Mouse (Mus musculus) A20 (cell line): ENCODE data around the gene Magoh.

Source experiments
- DNase-seq: peaks from one replicate; pipeline ENCODE4 v3.0.0-alpha.2; 2011; ENCODE audit warnings: low read depth, low spot score

Gene Magoh

GRCm38 (mm10) chr4:107889731-107890432, 10.3 kb downstream of the Magoh start, which contains the start of gene 0610037L13Rik:
Gene 0610037L13Rik, plus strand, starts transcription at chr4:107889813.
- peak; percentile 99 for DNase-seq

GRCm38 (mm10) chr4:107892663-107893062, 13.1 kb downstream of the Magoh start:
- peak; percentile 47 for DNase-seq

DNA sequence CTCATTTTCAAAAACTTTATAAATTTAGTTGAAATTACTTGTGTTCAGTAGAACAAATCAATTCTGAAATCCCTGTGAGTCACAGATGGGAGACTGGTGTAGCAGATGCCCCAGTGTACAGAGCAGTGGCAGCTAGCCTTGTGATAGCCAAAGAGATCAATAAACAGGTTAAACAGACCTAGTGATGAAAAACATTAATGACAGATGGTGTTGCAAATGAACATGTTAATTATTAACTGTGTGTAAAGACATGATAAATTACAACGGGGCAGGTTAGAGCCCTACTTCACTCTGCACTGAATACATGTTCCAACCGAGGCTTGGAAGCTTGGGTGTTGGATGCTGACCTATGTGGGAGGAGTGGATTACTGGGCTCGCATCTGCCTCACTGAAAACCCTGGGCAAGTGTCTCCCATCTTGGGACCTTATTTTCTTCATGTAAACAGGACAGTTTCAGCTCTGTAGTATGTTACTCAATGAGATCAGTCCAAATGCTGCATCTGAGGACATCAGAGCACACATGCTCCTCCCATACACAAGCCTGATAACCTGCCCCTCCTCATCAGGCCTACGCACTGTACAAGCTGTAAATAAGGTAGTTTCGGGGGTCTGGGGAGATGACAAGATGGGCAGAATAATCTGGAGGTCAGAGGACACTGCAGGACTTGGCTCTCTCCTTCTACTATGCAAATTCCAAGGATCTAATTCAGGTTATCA, 19.8 kb downstream of the Magoh start:
- no peak for DNase-seq

DNA sequence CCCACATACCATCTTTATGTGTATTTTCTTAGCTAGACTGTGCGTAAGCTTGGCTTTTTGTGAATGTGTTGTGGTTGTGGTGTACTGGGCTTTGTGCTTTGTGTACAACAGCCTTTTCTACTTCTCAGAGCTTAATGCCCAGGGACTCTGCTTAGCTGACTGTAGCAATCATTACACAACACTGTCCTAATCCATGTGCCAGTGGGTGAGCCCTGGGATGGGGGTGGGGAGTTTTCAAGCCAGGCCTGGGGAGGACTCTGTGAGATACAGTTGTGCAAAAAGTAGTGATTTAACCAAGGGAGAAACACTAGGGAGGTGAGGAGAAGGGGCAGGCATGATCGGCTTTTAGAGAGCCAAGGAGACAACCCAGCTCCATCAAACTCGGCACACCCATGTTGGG, 20.7 kb downstream of the Magoh start:
- no peak for DNase-seq

DNA sequence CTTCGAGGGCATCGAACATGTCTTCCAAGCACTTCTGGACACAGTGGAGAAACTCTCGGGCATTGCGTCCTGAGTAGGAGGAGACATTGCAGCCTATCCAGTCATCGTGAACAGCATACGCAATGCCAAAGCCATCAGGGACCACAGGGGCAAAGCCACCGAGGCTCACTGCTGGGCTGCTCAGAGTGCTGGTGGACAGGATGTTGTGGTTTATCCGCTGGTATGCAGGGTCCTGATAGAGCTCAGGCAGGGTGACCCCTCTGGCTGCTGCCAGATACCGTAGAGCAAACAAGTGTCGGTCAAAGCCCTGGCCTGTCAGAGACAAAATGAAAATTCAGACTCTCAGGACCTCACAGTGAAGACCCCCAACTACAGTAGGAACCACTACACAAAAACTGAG, 24.7 kb downstream of the Magoh start:
- DNase-seq, result no peak

DNA sequence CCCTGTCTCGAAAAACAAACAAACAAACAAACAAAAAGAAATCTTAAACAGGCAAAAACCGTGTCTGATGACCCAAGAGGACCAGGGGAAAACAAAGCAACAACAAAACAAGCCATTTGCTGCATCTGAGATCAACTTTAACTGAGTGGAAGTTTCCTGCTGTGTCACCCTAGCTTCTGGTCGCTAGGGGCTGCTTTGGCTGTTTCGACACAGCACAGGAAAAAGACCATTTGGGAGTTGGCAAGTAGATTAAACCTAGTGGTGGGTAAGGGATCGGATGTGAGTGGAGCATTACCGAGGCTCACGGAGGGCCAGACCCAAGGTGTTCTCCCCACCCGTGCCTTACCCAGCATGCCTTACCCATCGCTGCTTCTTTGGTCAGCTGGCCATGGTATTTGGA, 27.0 kb downstream of the Magoh start:
- DNase-seq, result no peak

DNA sequence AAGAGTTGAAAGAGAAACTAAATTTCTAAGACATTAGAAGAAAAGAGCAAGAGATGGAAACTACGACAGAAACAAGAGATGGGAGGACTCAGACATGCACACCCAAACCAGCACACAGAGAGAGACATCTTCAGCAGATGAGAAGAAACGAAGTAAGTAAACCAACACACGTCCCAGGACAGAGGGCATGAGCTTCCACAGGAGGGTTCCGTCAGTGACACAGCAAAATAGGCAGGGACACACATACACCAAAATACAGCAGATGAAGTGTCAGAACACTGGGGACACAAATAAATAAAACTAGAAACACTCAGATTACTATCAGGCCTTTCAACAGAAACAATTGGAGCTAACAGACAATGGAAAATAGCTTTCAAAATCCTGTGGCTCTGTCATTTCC, 30.5 kb downstream of the Magoh start:
- no peak for DNase-seq

DNA sequence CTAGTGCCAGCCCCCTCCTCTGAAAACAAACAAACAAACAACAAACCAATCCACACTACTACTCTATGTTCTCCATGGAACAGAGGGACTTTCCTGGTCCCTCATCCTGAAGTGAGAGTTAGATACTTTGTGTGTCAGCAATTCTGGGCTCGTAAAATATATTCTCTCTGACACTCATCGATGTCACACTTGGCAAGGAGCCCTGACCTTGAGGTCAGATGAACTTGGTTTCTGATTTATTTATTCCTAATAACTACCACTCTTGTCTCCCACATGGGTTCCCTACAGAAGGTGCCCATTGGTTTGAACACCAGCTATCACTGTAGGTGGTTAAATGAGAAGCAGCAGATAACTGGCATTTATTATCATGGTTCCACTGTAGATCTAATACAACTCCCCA, 40.8 kb downstream of the Magoh start:
- no peak for DNase-seq

DNA sequence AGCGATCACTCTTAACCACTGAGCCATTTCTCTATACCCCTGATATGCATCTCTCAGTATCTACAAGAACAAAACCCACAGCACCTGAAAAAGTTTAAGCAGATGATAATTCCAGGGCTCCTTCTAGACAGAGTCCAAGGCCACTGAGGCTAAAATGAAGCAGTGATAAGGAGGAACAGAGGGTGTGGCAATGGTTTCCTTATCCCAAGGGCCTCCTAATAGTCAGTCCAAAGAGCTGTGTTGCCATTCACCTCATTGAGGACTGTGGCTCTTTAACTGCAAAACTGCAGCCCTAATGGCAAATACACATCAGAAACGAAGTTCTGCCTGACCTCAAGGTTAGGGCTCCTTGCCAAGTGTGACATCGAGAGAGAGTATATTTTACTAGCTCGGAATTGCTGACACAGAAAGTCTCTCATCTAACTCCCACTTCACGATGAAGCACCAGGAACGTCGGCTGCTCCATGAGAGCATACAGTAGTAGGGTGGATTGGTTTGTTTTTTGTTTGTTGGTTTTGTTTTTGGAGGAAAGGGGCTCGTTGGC, 41.7 kb downstream of the Magoh start:
- no peak for DNase-seq

DNA sequence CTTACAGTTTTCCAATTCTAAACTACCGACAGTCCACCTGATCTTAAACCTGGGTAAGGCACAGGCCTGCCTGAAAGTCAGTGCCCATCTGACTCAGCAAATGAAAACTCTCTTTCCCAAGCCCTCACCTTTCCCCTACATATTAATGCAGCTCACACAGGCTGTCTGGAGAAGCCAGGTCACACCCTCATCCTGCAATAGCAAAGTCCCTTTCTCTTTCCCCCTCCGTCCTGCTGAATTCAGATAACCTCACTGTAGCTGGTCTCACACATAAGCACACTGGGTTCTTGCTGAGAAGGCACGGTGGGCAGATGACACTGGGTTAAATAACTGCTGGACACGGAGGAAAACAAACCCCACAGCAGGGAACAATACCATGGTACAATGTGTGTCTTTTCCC, 42.4 kb downstream of the Magoh start:
- no peak for DNase-seq

DNA sequence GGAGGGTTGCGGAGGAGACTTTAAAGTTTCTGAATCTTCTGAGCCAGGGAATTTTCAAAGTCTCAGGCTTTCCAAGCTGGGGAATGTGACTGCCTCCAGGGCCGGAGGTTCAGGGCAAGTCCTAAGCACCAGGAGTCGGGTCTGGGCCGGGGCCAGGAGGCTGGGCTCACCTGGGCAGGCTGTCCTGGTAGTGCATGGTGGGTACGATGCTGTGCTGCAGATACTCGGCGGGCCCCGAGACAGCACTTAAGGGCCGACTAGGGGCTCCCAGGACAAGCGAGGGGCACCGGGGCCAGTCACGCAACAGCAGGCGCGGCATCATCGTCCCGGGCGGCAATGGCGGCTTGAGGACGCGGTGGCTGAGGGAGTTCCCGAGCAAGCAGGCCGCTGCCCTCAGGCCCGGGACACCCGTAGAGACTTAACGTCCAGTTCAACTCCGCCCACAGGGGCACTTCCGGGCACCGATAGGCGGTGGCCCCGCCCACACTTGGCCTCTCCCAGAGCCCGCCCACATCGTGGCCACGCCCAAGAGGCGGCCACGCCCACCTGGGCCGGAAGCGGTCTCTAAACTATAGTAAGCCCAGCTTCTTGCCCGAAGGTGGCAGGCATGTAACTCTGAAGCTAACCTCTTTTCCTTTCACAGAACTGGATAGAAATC, 43.7 kb downstream of the Magoh start, which contains the start of gene Cpt2:
Cpt2 (minus strand) TSS at position 466 of the 658 bp plus-strand sequence.
- peak; percentile 96 for DNase-seq

- DNase-seq, result no peak
These were observed 44.2 kb downstream of the Magoh start for GRCm38 (mm10) chr4:107923803-107924194.

- no peak for DNase-seq
These were observed 48.7 kb downstream of the Magoh start for GRCm38 (mm10) chr4:107928269-107928668.

GRCm38 (mm10) chr4:107928726-107929125, 49.2 kb downstream of the Magoh start:
- no peak for DNase-seq

GRCm38 (mm10) chr4:107931453-107931852, 51.9 kb downstream of the Magoh start:
- no peak for DNase-seq

GRCm38 (mm10) chr4:107933239-107933638, 53.7 kb downstream of the Magoh start:
- DNase-seq, result no peak

GRCm38 (mm10) chr4:107935254-107935653, 55.7 kb downstream of the Magoh start:
- peak; percentile 66 for DNase-seq
